Mouse (Mus musculus): Measurements from ENCODE around the gene Gm4924. TPM values are rescaled to one million over a fixed set of nuclear protein-coding genes. Genes with fewer than 3 reads are reported as not detected.

Gm4924 gene
- polyA plus RNA-seq, 1 experiment: 19.6 TPM

- H3K27me3 ChIP-seq (ENCODE audit: control insufficient read depth, insufficient read depth, low read length, poor library complexity, severe bottlenecking): no peaks in the 10 kb centered on the region
- no peaks in the 10 kb centered on the region for H3K36me3 ChIP-seq (ENCODE audit: control insufficient read depth, insufficient read depth, low read length, poor library complexity, severe bottlenecking)
- H3K4me3 ChIP-seq (ENCODE audit: low read depth, low read length): no peak overlapping the region
- no peak overlapping the region for H3K9ac ChIP-seq (ENCODE audit: low read depth, poor library complexity, severe bottlenecking)
- no peak for TF ChIP-seq CTCF (IDR thresholded peaks at IDR 0.05; ENCODE audit: low read depth, low read length)
- TF ChIP-seq EP300 (IDR thresholded peaks at IDR 0.05; ENCODE audit: insufficient read depth, low read depth, low read length): no peak
- TF ChIP-seq POLR2A (IDR thresholded peaks at IDR 0.05; ENCODE audit: insufficient read depth, low read length): no peak
- H3K27ac ChIP-seq (ENCODE audit: insufficient read depth, low read length): no peak overlapping the region
- H3K4me1 ChIP-seq (ENCODE audit: control insufficient read depth, insufficient read depth, low read length): no peaks in the 10 kb centered on the region
- peaks cover 6% of the 10 kb centered on the region for H3K9me3 ChIP-seq (replicated peaks; ENCODE audit: control insufficient read depth, insufficient read depth, low read length, poor library complexity, severe bottlenecking)
Observed at GRCm38 (mm10) chr10:82382992-82383391, 28.9 kb downstream of the Gm4924 start.

- TF ChIP-seq CTCF (IDR thresholded peaks at IDR 0.05; ENCODE audit: low read depth, low read length) (no peak), POLR2A (IDR thresholded peaks at IDR 0.05; ENCODE audit: insufficient read depth, low read length) (no peak), EP300 (IDR thresholded peaks at IDR 0.05; ENCODE audit: insufficient read depth, low read depth, low read length) (no peak)
- Histone ChIP-seq H3K36me3 (ENCODE audit: control insufficient read depth, insufficient read depth, low read length, poor library complexity, severe bottlenecking) (no peaks in the 10 kb centered on the region), H3K27ac (ENCODE audit: insufficient read depth, low read length) (no peak overlapping the region), H3K9me3 (replicated peaks; ENCODE audit: control insufficient read depth, insufficient read depth, low read length, poor library complexity, severe bottlenecking) (peaks cover 4% of the 10 kb centered on the region), H3K27me3 (ENCODE audit: control insufficient read depth, insufficient read depth, low read length, poor library complexity, severe bottlenecking) (no peaks in the 10 kb centered on the region), H3K4me3 (ENCODE audit: low read depth, low read length) (no peak overlapping the region), H3K4me1 (ENCODE audit: control insufficient read depth, insufficient read depth, low read length) (no peaks in the 10 kb centered on the region), H3K9ac (ENCODE audit: low read depth, poor library complexity, severe bottlenecking) (no peak overlapping the region)
Observed at GRCm38 (mm10) chr10:82409511-82409910, 55.5 kb downstream of the Gm4924 start.

DNA sequence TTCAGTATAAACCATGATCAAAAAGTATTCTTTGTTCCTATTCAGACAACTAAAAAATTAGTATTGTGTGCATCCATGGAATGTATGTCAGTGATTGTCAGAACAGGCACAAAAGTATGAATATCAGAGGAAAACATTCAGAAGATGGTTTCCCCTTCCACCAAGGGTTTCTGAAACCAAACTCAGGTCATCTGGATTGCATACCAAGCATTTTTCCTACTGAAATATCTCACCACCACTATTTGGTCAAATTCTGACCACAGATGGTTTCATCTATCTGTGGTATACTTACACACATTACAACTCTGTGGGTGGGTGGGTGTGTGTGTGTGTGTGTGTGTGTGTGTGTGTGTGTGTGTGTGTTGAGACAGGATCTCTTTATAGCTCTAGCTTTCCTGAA lies 69.6 kb downstream of the Gm4924 start:
- Histone ChIP-seq H3K9ac (ENCODE audit: low read depth, poor library complexity, severe bottlenecking) (no peak overlapping the region), H3K4me3 (ENCODE audit: low read depth, low read length) (no peak overlapping the region), H3K4me1 (ENCODE audit: control insufficient read depth, insufficient read depth, low read length) (no peaks in the 10 kb centered on the region), H3K27me3 (ENCODE audit: control insufficient read depth, insufficient read depth, low read length, poor library complexity, severe bottlenecking) (no peaks in the 10 kb centered on the region; the same call in 1 of the 2 replicates), H3K9me3 (replicated peaks; ENCODE audit: control insufficient read depth, insufficient read depth, low read length, poor library complexity, severe bottlenecking) (no peaks in the 10 kb centered on the region), H3K36me3 (ENCODE audit: control insufficient read depth, insufficient read depth, low read length, poor library complexity, severe bottlenecking) (no peaks in the 10 kb centered on the region), H3K27ac (ENCODE audit: insufficient read depth, low read length) (no peak overlapping the region)
- TF ChIP-seq POLR2A (IDR thresholded peaks at IDR 0.05; ENCODE audit: insufficient read depth, low read length) (no peak), CTCF (IDR thresholded peaks at IDR 0.05; ENCODE audit: low read depth, low read length) (no peak), EP300 (IDR thresholded peaks at IDR 0.05; ENCODE audit: insufficient read depth, low read depth, low read length) (no peak)

Other genes with a start within 250 kb of the Gm4924 start
- gene AU041133, start 226.2 kb upstream of the Gm4924 start, polyA plus RNA-seq (2011; ENCODE audit: insufficient read depth, insufficient read length, low read depth, missing spikeins): 4.5 and 6.8 TPM in 2 replicates
- 6.1 and 7.3 TPM in 2 replicates for gene Zfp938, start 113.0 kb upstream of the Gm4924 start, polyA plus RNA-seq (2011; ENCODE audit: insufficient read depth, insufficient read length, low read depth, missing spikeins)
- not detected in 2 replicates for gene 4932415D10Rik, start 37.7 kb upstream of the Gm4924 start, polyA plus RNA-seq (2011; ENCODE audit: insufficient read depth, insufficient read length, low read depth, missing spikeins)
- not detected in 2 replicates for gene Gm1553, start 138.4 kb downstream of the Gm4924 start, polyA plus RNA-seq (2011; ENCODE audit: insufficient read depth, insufficient read length, low read depth, missing spikeins)

Data from ES-Bruce4 (cell line).